Mouse (Mus musculus): Measurements from ENCODE around the gene Col19a1.

GRCm38 (mm10) chr1:24219041-24219440 lies 368.2 kb downstream of the Col19a1 start:
- no peak for TF ChIP-seq CTCF (IDR thresholded peaks at IDR 0.05; ENCODE audit: borderline replicate concordance, insufficient read depth, low read depth, low read length)
- TF ChIP-seq POLR2A (IDR thresholded peaks at IDR 0.05; ENCODE audit: borderline replicate concordance, insufficient read depth, low read length) = no peak
